Mouse (Mus musculus) liver, adult 2 months (tissue): ENCODE results near the gene Sbno2.

ENCODE experiments used
- CTCF ChIP-seq: fragments of 200-500 bp; IDR thresholded peaks from 2 replicates; pipeline ENCODE4 v1.5.1; 2011; ENCODE audit warnings: low read depth, low read length, control low read depth
- POLR2A ChIP-seq: fragments of 200-500 bp; IDR thresholded peaks from 2 replicates; pipeline ENCODE4 v1.6.1; 2011; ENCODE audit warnings: low read length, control low read depth; ENCODE audit not compliant: insufficient read depth; ENCODE audit errors: extremely low read depth

GRCm38 (mm10) chr10:80087483-80087882 is 17.9 kb downstream of the Sbno2 start:
- TF ChIP-seq CTCF (no peak), POLR2A (no peak)
